Mouse (Mus musculus) ES-E14 (cell line): ENCODE measurements at regions not wholly inside any gene's neighbourhood (a gene's known extent, or its start where the extent isn't known, plus 50 kb on each side); places are given as distances from the start of the nearest gene placed in this dataset.

Experiments
- CHD2 ChIP-seq: IDR thresholded peaks from 2 replicates; pipeline ENCODE4 v1.6.1; 2014; ENCODE audit warnings: mild to moderate bottlenecking, low read depth, low read length, inconsistent platforms
- HCFC1 ChIP-seq: IDR thresholded peaks from 2 replicates; pipeline ENCODE4 v1.6.1; 2012; ENCODE audit warnings: low read length, inconsistent platforms, borderline replicate concordance; ENCODE audit not compliant: insufficient read depth
- MAFK ChIP-seq: IDR thresholded peaks from 2 replicates; pipeline ENCODE4 v1.6.1; 2014; ENCODE audit warnings: mild to moderate bottlenecking, low read depth, low read length, inconsistent platforms; ENCODE audit not compliant: insufficient read depth
- ZC3H11A ChIP-seq: IDR thresholded peaks from 2 replicates; pipeline ENCODE4 v1.6.1; 2012; ENCODE audit warnings: low read depth, mild to moderate bottlenecking, inconsistent platforms, low read length, borderline replicate concordance
- ZNF384 ChIP-seq: IDR thresholded peaks from 2 replicates; pipeline ENCODE4 v1.6.1; 2012; ENCODE audit warnings: low read depth, low read length, inconsistent platforms

- TF ChIP-seq ZNF384: no peak
- no peak for TF ChIP-seq MAFK
- TF ChIP-seq ZC3H11A: no peak
- TF ChIP-seq HCFC1: no peak
- no peak for TF ChIP-seq CHD2
These were observed 121.1 kb upstream of the Arntl start for GRCm38 (mm10) chr7:113086158-113086557.
